19 mouse cellular contexts compared by ENCODE assay signal in the genomic region with DNA sequence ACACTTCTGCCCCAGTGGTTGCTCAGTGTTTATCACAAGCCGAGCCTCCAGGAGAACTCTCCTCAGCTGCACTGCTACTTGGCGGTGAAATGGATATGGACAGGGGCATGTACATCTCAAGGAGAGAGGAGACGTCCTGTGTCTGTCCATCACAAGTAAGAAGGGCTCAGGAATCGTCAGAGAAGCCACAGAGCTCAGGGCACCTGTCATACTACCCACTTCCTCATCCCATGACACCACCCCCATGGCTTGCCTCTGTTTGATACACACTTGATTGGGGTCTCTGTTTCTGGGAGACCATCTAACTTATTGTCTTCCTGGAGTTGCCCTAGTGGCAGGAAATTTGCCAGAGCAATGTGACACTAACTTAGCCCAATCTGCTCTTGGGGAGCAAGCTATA.
"Had no signal": no experiment of that assay in that cellular context is flagged by ENCODE, and none has a peak within 500 bp of the region (broad histone marks: within the 10 kb centered on the region; RNA-seq: fewer than 3 reads in every experiment).

No protein-coding gene starts in this region.

- H3K9ac ChIP-seq: lung, embryonic 15.5 days; midbrain, embryonic 15.5 days; neural tube, embryonic 12.5 days; neural tube, embryonic 15.5 days; stomach, embryonic 15.5 days had no signal

- ATAC-seq: inflammation-experienced regulatory T-cells, adult 6 months; intestine, embryonic 16.5 days; midbrain, embryonic 15.5 days had no signal

- H3K27ac ChIP-seq: layer of hippocampus, adult 2 months; lung, embryonic 15.5 days; midbrain, embryonic 15.5 days; neural tube, embryonic 12.5 days; neural tube, embryonic 15.5 days; stomach, embryonic 15.5 days had no signal

- H3K4me3 ChIP-seq: layer of hippocampus, adult 2 months; lung, embryonic 15.5 days; midbrain, embryonic 15.5 days; neural tube, embryonic 12.5 days; neural tube, embryonic 15.5 days; stomach, embryonic 15.5 days had no signal

- DNase-seq: kidney, adult 18-20 months; kidney, adult 9 months; kidney, postnatal 25 days; layer of hippocampus, adult 9-11 months; lung, adult 18-20 months; lung, postnatal 10 days; lung, postnatal 36 days; right cerebral cortex, postnatal 25 days; spleen, adult 18-20 months; thymus, postnatal 36 days had no signal

- H3K27me3 ChIP-seq: lung, embryonic 15.5 days; midbrain, embryonic 15.5 days; stomach, embryonic 15.5 days had no signal

- H3K9me3 ChIP-seq: lung, embryonic 15.5 days; midbrain, embryonic 15.5 days; neural tube, embryonic 12.5 days; neural tube, embryonic 15.5 days; stomach, embryonic 15.5 days had no signal

- H3K36me3 ChIP-seq: lung, embryonic 15.5 days; midbrain, embryonic 15.5 days; neural tube, embryonic 12.5 days; neural tube, embryonic 15.5 days; stomach, embryonic 15.5 days had no signal

- H3K4me2 ChIP-seq: lung, embryonic 15.5 days; midbrain, embryonic 11.5 days; midbrain, embryonic 15.5 days; neural tube, embryonic 12.5 days; neural tube, embryonic 15.5 days; stomach, embryonic 15.5 days had no signal
